Mouse (Mus musculus): Measurements from ENCODE around the gene Chd6. TPM values are rescaled to one million over a fixed set of nuclear protein-coding genes. Genes with fewer than 3 reads are reported as not detected.

The Chd6 gene
- total RNA-seq, 2 experiments from 2014 or later, result 56.7 to 68.5 TPM

GRCm38 (mm10) chr2:161076262-161076661 is 32.6 kb downstream of the Chd6 start:
- no peak for DNase-seq (ENCODE audit: low spot score in 2 of 2)

- no peak for DNase-seq (ENCODE audit: low spot score in 2 of 2)
Observed at GRCm38 (mm10) chr2:161075553-161075952, 33.3 kb downstream of the Chd6 start.

- no peak for DNase-seq (ENCODE audit: low spot score in 2 of 2)
Observed at GRCm38 (mm10) chr2:161066097-161066759, 42.6 kb downstream of the Chd6 start.

GRCm38 (mm10) chr2:161065594-161065993 is 43.3 kb downstream of the Chd6 start:
- no peak for DNase-seq (ENCODE audit: low spot score in 2 of 2)

GRCm38 (mm10) chr2:161064836-161065235 is 44.0 kb downstream of the Chd6 start:
- DNase-seq (ENCODE audit: low spot score in 2 of 2), result no peak

- DNase-seq (ENCODE audit: low spot score in 2 of 2), result no peak
Observed at GRCm38 (mm10) chr2:161058841-161059240, 50.0 kb downstream of the Chd6 start.

- DNase-seq (ENCODE audit: low spot score in 2 of 2), result peak; percentile 31 to 75
Observed at GRCm38 (mm10) chr2:161053765-161054164, 55.1 kb downstream of the Chd6 start.

GRCm38 (mm10) chr2:161052175-161052574 is 56.7 kb downstream of the Chd6 start:
- no peak for DNase-seq (ENCODE audit: low spot score in 2 of 2)

- DNase-seq (ENCODE audit: low spot score in 2 of 2), result no peak
Observed at GRCm38 (mm10) chr2:161049426-161049825, 59.4 kb downstream of the Chd6 start.

GRCm38 (mm10) chr2:161044492-161045201 is 64.2 kb downstream of the Chd6 start:
- DNase-seq (ENCODE audit: low spot score in 2 of 2), result peak in 1 of 2 experiments; percentile 78

GRCm38 (mm10) chr2:161042874-161043273 is 66.0 kb downstream of the Chd6 start:
- no peak for DNase-seq (ENCODE audit: low spot score in 2 of 2)

GRCm38 (mm10) chr2:161040743-161041142 is 68.1 kb downstream of the Chd6 start:
- DNase-seq (ENCODE audit: low spot score in 2 of 2), result no peak

- no peak for DNase-seq (ENCODE audit: low spot score in 2 of 2)
Observed at GRCm38 (mm10) chr2:161037766-161038165, 71.1 kb downstream of the Chd6 start.

GRCm38 (mm10) chr2:161033141-161033540 is 75.7 kb downstream of the Chd6 start:
- no peak for DNase-seq (ENCODE audit: low spot score in 2 of 2)

- no peak for DNase-seq (ENCODE audit: low spot score in 2 of 2)
Observed at GRCm38 (mm10) chr2:161032394-161032793, 76.5 kb downstream of the Chd6 start.

- DNase-seq (ENCODE audit: low spot score in 2 of 2), result no peak
Observed at GRCm38 (mm10) chr2:161024606-161025005, 84.3 kb downstream of the Chd6 start.

GRCm38 (mm10) chr2:161017913-161018312 is 91.0 kb downstream of the Chd6 start:
- DNase-seq (ENCODE audit: low spot score in 2 of 2), result peak in 1 of 2 experiments; percentile 15

- DNase-seq (ENCODE audit: low spot score in 2 of 2), result no peak
Observed at GRCm38 (mm10) chr2:161012577-161013251, 96.2 kb downstream of the Chd6 start.

GRCm38 (mm10) chr2:161004338-161004737 is 104.5 kb downstream of the Chd6 start:
- DNase-seq (ENCODE audit: low spot score in 2 of 2), result no peak

GRCm38 (mm10) chr2:160996987-160997763 is 111.7 kb downstream of the Chd6 start:
- no peak for DNase-seq (ENCODE audit: low spot score in 2 of 2)

- no peak for DNase-seq (ENCODE audit: low spot score in 2 of 2)
Observed at GRCm38 (mm10) chr2:160994181-160994580, 114.7 kb downstream of the Chd6 start.
